Mouse (Mus musculus): ENCODE measurements around the gene Adam6b.
"Not testable (repeated sequence)": the region's sequence is repeated elsewhere in the genome, so short reads cannot be mapped to it uniquely, and the experiment has no call there.

Adam6b gene

GRCm38 (mm10) chr12:113489211-113489610 lies at the start of gene Adam6b:
Gene Adam6b (plus strand): TSS chr12:113489511.
- not testable (repeated sequence) for DNase-seq (ENCODE audit: inconsistent ontology term)

GRCm38 (mm10) chr12:113446061-113446460 lies 43.2 kb upstream of the Adam6b start:
- no peak for DNase-seq (ENCODE audit: inconsistent ontology term)

- DNase-seq (ENCODE audit: inconsistent ontology term), result no peak
Observed at GRCm38 (mm10) chr12:113476164-113476563, 13.1 kb upstream of the Adam6b start.

GRCm38 (mm10) chr12:113482147-113482546 lies 7.2 kb upstream of the Adam6b start:
- no peak for DNase-seq (ENCODE audit: inconsistent ontology term)

GRCm38 (mm10) chr12:113482661-113483389 lies 6.5 kb upstream of the Adam6b start:
- DNase-seq (ENCODE audit: inconsistent ontology term), result no peak

- DNase-seq (ENCODE audit: inconsistent ontology term), result no peak
Observed at GRCm38 (mm10) chr12:113483492-113484162, 5.7 kb upstream of the Adam6b start.

GRCm38 (mm10) chr12:113484971-113485485 lies 4.3 kb upstream of the Adam6b start:
- no peak for DNase-seq (ENCODE audit: inconsistent ontology term)

GRCm38 (mm10) chr12:113487693-113488092 lies 1.6 kb upstream of the Adam6b start:
- DNase-seq (ENCODE audit: inconsistent ontology term), result peak; percentile 12

GRCm38 (mm10) chr12:113525901-113526300 lies 36.6 kb downstream of the Adam6b start:
- no peak for DNase-seq (ENCODE audit: inconsistent ontology term)

Data from Muller cell, postnatal 12 days (primary cell).